Mouse (Mus musculus) hindbrain, embryonic 12.5 days (tissue): Measurements from ENCODE around the gene Rbfox3. TPM values are rescaled to one million over a fixed set of nuclear protein-coding genes. Genes with fewer than 3 reads are reported as not detected.

Experiments
- ATAC-seq: fragments of 200-750 bp; cut with Nextera tagmentation; 2 replicates; pipeline ENCODE4 v1.8.0; 2017; ENCODE audit warnings: moderate TSS enrichment; ENCODE audit not compliant: low FRiP score
- H3K27ac ChIP-seq: fragments of 300-500 bp; sonication (generic); 2 replicates; pipeline ENCODE4 v1.5.1; 2016; ENCODE audit warnings: mild to moderate bottlenecking
- H3K27me3 ChIP-seq: fragments of 300-500 bp; sonication (generic); 2 replicates; pipeline ENCODE4 v1.6.1; 2016; ENCODE audit warnings: mild to moderate bottlenecking
- H3K36me3 ChIP-seq: fragments of 300-500 bp; sonication (generic); 2 replicates; pipeline ENCODE4 v1.6.1; 2016; ENCODE audit warnings: mild to moderate bottlenecking
- H3K4me1 ChIP-seq: fragments of 300-500 bp; sonication (generic); 2 replicates; pipeline ENCODE4 v1.6.1; 2016
- H3K4me2 ChIP-seq: fragments of 300-500 bp; sonication (generic); replicated peaks from 2 replicates; pipeline ENCODE4 v1.6.1; 2016; ENCODE audit warnings: mild to moderate bottlenecking
- H3K4me3 ChIP-seq: fragments of 300-500 bp; sonication (generic); 2 replicates; pipeline ENCODE4 v1.5.1; 2016; ENCODE audit warnings: mild to moderate bottlenecking
- H3K9ac ChIP-seq: fragments of 300-500 bp; sonication (generic); 2 replicates; pipeline ENCODE4 v1.6.1; 2016; ENCODE audit warnings: mild to moderate bottlenecking, moderate library complexity
- H3K9me3 ChIP-seq: fragments of 300-500 bp; sonication (generic); replicated peaks from 2 replicates; pipeline ENCODE4 v1.6.1; 2016; ENCODE audit warnings: mild to moderate bottlenecking
- WGBS: fragments of 180-500 bp; shearing (Covaris S2); methylation state at CpG from one replicate; pipeline ENCODE4 v1.1.7; 2016; 5-methylcytosine and 5-hydroxymethylcytosine counted together
- polyA plus RNA-seq: library from polyadenylated mRNA; unstranded; fragments of >200 nt; fragmentation: Nextera tagmentation; extraction: Ambion mirVana; gene quantifications from 2 replicates; pipeline ENCODE4 v1.2.1, GENCODE M21; 2016

The Rbfox3 gene
- polyA plus RNA-seq, 1 experiment from 2014 or later, result 26.5 TPM

DNA sequence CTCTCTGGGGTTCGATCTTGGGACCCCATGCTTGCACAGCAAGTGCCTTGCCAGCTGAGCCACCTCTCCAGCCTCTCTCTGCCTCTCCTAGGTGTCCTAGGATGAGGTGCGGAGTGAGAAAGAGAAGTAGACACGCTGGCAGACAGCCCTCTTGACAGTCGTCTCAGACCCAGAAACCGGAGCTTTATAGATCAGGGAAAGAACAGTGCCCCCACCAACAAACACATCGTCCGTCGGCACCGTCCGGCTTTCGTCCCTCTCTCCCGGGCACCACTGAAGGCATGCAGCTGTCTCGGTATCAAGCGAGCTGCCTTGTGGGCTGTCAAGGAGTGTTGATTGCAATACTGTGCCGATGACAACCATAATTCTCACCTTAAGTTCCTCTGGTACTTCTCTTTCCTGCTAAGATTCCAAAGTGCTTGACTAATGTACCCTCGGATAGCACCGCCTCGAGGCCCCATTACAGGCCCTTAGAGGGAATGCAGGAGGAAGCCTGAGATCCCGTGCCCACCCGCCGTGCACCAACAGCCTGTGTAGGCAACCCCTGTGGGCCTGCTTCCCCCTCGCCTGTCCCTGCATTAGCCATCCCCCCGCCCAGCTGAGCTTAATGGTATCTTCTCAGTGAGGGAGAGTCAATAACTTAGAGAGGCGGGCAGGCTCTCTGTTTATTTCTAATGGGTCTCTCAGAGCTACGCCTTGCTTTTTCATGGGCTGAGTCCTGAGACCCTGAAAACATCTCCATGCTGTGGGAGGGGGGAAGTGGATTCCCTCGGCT, 11.4 kb downstream of the Rbfox3 start:
- 0 out of 2 replicates have a peak, but pooled peaks have one; percentile 29 for ATAC-seq
- Histone ChIP-seq H3K9me3 (no peaks in the 10 kb centered on the region), H3K27me3 (0 out of 2 replicates have a peak, but pooled peaks cover 4% of the 10 kb centered on the region), H3K9ac (no peak overlapping the region), H3K4me1 (peaks cover 51% of the 10 kb centered on the region), H3K27ac (peak overlapping the region; percentile 44), H3K4me2 (no peak overlapping the region), H3K36me3 (no peaks in the 10 kb centered on the region), H3K4me3 (no peak overlapping the region)
- WGBS, result 58% methylated on average over 26 of the region's 26 CpGs

DNA sequence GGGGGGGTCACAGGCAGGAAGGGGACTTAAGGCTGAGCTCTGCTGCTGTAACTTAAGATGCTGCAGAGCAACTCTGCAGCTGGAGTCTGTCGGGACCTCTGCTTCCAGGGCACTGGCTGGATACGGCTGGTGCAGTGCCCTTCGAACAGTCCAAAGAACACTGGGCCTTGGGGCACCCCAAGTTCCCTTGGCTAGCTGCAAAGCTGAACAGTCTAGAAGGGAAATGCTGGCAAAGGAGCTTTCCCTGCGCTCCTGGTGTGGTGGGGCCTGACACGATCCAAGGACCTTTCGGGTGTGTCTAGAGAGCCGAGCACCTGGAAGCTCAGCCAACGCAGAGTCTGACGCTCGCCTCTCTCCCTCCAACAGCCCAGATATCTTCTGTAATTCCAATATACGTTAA, 12.8 kb downstream of the Rbfox3 start:
- no peaks in the 10 kb centered on the region for H3K36me3 ChIP-seq
- H3K9me3 ChIP-seq, result no peaks in the 10 kb centered on the region
- H3K9ac ChIP-seq, result no peak overlapping the region
- peaks cover 48% of the 10 kb centered on the region for H3K4me1 ChIP-seq
- no peak overlapping the region for H3K4me3 ChIP-seq
- no peak overlapping the region for H3K4me2 ChIP-seq
- WGBS, result 73% methylated on average over 11 of the region's 11 CpGs
- H3K27me3 ChIP-seq, result 0 out of 2 replicates have a peak, but pooled peaks cover 4% of the 10 kb centered on the region
- no peak overlapping the region; the same call in 1 of the 2 replicates for H3K27ac ChIP-seq
- ATAC-seq, result no peak

DNA sequence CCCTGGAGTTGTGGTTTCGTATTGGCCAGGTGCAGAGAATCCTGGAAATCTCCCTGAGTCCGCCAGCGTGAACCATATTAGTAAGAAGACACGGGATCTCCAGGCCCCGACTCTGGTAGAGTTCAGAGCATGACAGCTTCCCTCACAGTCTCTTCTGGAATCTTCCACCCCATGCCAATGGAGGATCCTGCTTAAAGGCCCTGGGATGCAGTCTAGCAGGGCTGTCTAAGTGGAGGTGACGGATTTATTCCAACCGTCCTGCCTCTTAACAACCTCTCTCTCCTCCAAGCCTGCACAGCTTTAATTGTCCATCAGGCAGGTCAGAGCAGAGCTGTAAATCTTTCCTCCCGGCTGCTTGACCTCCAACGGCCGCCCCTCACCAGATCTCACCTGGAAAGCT, 13.2 kb downstream of the Rbfox3 start:
- no peak overlapping the region for H3K9ac ChIP-seq

DNA sequence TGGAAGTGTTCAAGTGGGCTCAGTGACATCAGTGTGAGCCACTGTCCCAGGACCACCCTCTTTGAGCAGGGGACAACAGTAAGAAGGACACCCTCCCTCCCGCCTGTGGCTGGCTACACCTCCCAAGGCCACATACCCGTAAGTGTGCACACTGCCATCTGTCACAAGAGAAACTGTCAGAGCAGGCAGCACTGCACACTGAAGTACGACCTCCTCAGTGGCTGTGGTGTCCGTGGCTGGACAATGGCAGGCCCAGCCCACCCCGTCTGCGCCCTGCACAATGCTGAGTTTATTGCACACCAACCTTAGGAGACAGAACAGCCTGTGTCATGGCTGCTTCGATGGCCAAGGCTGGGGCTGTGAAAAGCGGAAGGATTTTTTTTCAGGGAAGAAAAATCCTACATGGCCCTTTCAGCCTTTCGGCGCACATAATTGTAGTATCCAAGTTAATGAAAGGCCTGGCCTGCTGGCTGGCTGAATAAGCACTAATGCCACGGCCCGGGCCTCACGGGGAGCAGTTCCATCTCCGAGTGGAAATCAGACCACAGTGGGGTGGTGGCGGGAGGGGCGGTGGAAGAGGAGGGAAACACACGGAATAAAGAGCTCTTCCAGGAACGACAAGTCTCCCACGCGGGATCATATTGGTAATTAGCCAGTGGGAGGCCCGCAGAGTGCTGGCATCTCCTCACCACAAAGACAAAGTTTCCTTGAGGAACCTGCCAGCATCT, 14.1 kb downstream of the Rbfox3 start:
- WGBS, result 39% methylated on average over 21 of the region's 21 CpGs
- Histone ChIP-seq H3K36me3 (no peaks in the 10 kb centered on the region), H3K27ac (peak overlapping the region; percentile 75), H3K27me3 (0 out of 2 replicates have a peak, but pooled peaks cover 4% of the 10 kb centered on the region), H3K4me1 (peaks cover 48% of the 10 kb centered on the region), H3K9me3 (no peaks in the 10 kb centered on the region), H3K4me3 (no peak overlapping the region), H3K9ac (0 out of 2 replicates have a peak overlapping the region, but pooled peaks have one; percentile 2), H3K4me2 (no peak overlapping the region)
- ATAC-seq, result peak; percentile 50; the same call in 1 of the 2 replicates

More for the DNA sequence above, 13.2 kb downstream of the Rbfox3 start:
- no peaks in the 10 kb centered on the region for H3K9me3 ChIP-seq
- WGBS, result 59% methylated on average over 10 of the region's 10 CpGs
- no peak overlapping the region for H3K4me2 ChIP-seq
- peak overlapping the region; percentile 75 for H3K27ac ChIP-seq
- no peak overlapping the region for H3K4me3 ChIP-seq
- peaks cover 48% of the 10 kb centered on the region for H3K4me1 ChIP-seq
- H3K36me3 ChIP-seq, result no peaks in the 10 kb centered on the region
- no peak for ATAC-seq
- H3K27me3 ChIP-seq, result 0 out of 2 replicates have a peak, but pooled peaks cover 4% of the 10 kb centered on the region

DNA sequence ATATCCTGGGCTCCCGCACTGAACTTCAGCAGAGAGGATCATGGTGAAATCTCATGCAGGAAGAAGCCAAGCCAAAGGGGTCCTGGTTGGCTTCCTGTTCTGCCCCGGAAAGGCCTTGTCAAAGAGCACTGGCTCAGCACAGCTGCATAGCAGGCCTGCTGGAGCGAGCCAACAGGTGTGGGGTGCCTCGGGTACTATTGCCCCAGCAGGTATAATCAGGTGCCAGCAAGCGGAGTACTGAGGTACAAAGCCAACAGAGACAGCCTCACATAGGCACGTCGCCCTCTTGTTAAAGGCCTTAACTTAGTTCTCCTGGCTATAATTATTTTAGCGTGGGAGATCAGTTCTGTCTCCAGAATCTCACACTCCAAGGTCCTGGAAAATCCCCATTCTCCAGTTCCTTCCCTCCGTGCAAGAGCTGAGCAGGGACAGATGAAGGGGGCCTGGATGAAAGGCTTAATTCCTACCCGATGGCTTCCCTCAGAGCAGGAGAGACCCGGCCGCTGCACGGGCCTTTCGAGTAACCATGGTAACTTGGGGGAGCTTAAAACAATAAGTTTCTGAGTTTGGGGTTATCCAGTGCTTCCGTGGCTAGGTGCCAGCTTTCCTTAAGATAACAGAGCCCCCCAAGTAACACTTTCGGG, 15.2 kb downstream of the Rbfox3 start:
- Histone ChIP-seq H3K9me3 (no peaks in the 10 kb centered on the region), H3K36me3 (no peaks in the 10 kb centered on the region), H3K4me3 (no peak overlapping the region), H3K9ac (no peak overlapping the region), H3K4me2 (no peak overlapping the region), H3K27me3 (0 out of 2 replicates have a peak, but pooled peaks cover 4% of the 10 kb centered on the region), H3K27ac (no peak overlapping the region), H3K4me1 (peaks cover 46% of the 10 kb centered on the region)
- no peak for ATAC-seq
- 49% methylated on average over 16 of the region's 16 CpGs for WGBS

DNA sequence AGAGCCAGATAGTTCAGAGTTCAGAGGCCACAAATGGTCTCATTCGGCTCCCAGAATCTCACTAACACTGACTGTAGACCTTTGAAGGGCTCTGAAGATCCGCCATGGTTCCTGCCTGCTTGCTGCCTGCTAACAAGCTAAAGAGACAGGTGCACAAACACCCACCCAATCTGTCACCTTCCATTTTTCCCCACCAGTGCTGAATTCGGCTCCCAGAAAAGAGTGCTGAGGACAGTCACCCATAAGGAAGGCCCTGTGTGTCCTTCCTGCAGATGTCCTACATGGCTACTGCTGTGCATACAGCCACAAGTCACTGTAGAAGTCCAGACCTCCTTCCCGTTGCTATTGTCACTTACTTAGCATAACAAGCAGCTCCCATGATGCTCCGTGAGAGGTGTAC, 16.6 kb downstream of the Rbfox3 start:
- no peak for ATAC-seq
- Histone ChIP-seq H3K9me3 (no peaks in the 10 kb centered on the region), H3K4me2 (no peak overlapping the region), H3K27me3 (0 out of 2 replicates have a peak, but pooled peaks cover 4% of the 10 kb centered on the region), H3K4me1 (peaks cover 43% of the 10 kb centered on the region), H3K9ac (no peak overlapping the region), H3K4me3 (no peak overlapping the region), H3K27ac (no peak overlapping the region), H3K36me3 (no peaks in the 10 kb centered on the region)
- 73% methylated on average over 5 of the region's 5 CpGs for WGBS

GRCm38 (mm10) chr11:118894196-118894595, 17.2 kb downstream of the Rbfox3 start:
- Histone ChIP-seq H3K4me1 (peaks cover 43% of the 10 kb centered on the region), H3K36me3 (no peaks in the 10 kb centered on the region), H3K9me3 (no peaks in the 10 kb centered on the region), H3K4me3 (no peak overlapping the region), H3K4me2 (no peak overlapping the region), H3K27ac (no peak overlapping the region), H3K9ac (no peak overlapping the region), H3K27me3 (0 out of 2 replicates have a peak, but pooled peaks cover 4% of the 10 kb centered on the region)
- 83% methylated on average over 4 of the region's 4 CpGs for WGBS
- no peak for ATAC-seq

DNA sequence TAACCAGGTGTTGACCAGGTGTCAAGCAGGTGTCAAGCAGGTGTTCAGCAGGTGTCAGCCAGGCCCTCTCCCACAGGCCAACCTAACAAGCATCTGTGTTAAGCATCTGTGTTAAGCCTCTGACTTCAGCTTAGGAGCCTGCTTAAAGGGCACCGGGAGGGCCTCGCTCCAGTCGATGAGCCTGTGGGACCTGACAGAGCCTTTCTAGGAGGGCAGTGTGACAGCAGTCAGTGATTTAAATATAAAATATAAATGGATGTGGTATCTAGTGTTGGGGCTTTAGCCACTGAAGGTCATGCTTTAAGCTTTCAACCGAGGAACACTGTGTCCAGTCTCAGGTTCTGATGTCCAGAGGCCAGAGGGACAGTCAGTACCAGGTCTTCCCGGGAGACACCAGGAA, 18.5 kb downstream of the Rbfox3 start:
- no peak for ATAC-seq
- WGBS, result 92% methylated on average over 5 of the region's 5 CpGs

DNA sequence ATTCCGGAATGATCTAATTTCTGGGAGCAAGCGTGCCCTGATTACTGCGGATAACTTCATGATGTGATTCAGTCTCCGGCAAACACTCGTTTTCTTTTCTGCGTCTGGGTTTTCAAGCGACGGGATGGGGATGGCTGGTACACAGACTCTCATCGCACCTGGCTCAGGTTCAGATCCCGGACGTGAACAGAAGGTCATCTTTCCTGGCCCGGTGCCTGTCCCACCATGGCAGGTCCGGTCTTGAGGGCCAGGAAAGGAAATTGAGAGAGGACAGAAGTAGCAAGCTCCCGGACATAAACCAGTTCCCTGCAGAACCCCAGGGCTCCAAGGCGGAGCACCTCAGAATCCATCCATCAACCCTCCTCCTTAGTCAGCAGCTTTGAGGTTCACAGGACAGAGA, 19.9 kb downstream of the Rbfox3 start:
- Histone ChIP-seq H3K27ac (peak overlapping the region; percentile 70), H3K4me1 (peaks cover 18% of the 10 kb centered on the region), H3K9ac (no peak overlapping the region), H3K9me3 (no peaks in the 10 kb centered on the region), H3K4me2 (no peak overlapping the region), H3K27me3 (no peaks in the 10 kb centered on the region), H3K36me3 (no peaks in the 10 kb centered on the region), H3K4me3 (no peak overlapping the region)
- no peak for ATAC-seq
- 83% methylated on average over 15 of the region's 15 CpGs for WGBS

More for the DNA sequence above, 18.5 kb downstream of the Rbfox3 start:
- H3K27me3 ChIP-seq, result no peaks in the 10 kb centered on the region
- H3K4me2 ChIP-seq, result no peak overlapping the region
- H3K4me3 ChIP-seq, result no peak overlapping the region
- no peaks in the 10 kb centered on the region for H3K9me3 ChIP-seq
- H3K4me1 ChIP-seq, result peaks cover 31% of the 10 kb centered on the region
- H3K9ac ChIP-seq, result no peak overlapping the region
- H3K27ac ChIP-seq, result no peak overlapping the region
- no peaks in the 10 kb centered on the region for H3K36me3 ChIP-seq

DNA sequence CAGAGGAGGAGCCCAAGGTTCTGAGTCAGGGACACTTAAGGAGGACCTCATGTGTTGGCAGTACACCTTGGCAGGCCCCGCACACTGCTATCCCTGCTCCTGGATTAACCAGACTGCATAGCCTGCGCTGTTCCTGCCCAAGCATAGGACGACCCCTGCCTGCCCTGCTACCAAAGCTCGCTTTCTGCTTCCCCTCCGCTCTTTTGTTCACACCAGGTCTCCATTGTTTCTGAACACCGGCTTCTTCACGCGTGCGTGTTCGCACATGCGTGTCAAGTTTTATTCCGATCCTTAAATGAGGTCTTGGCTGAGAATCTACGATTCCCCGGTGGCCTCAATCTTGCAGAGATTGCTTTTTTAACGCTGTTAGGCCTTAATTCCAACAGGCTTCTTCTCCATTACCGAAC, 20.4 kb downstream of the Rbfox3 start:
- H3K27ac ChIP-seq, result peak overlapping the region; percentile 70
- no peak overlapping the region for H3K4me2 ChIP-seq

GRCm38 (mm10) chr11:118890474-118890873, 20.9 kb downstream of the Rbfox3 start:
- no peak overlapping the region for H3K9ac ChIP-seq
- no peaks in the 10 kb centered on the region for H3K36me3 ChIP-seq
- H3K27me3 ChIP-seq, result no peaks in the 10 kb centered on the region
- no peaks in the 10 kb centered on the region for H3K9me3 ChIP-seq
- peaks cover 11% of the 10 kb centered on the region for H3K4me1 ChIP-seq
- no peak overlapping the region for H3K4me2 ChIP-seq
- 65% methylated on average over 5 of the region's 5 CpGs for WGBS
- no peak overlapping the region for H3K4me3 ChIP-seq
- ATAC-seq, result peak; percentile 17; the same call in 1 of the 2 replicates
- peak overlapping the region; percentile 70 for H3K27ac ChIP-seq

More for the DNA sequence above, 20.4 kb downstream of the Rbfox3 start:
- ATAC-seq, result peak; percentile 52; the same call in 1 of the 2 replicates
- no peaks in the 10 kb centered on the region for H3K27me3 ChIP-seq
- H3K4me1 ChIP-seq, result peaks cover 12% of the 10 kb centered on the region
- WGBS, result 48% methylated on average over 16 of the region's 16 CpGs
- no peaks in the 10 kb centered on the region for H3K9me3 ChIP-seq
- H3K4me3 ChIP-seq, result no peak overlapping the region
- no peak overlapping the region for H3K9ac ChIP-seq
- no peaks in the 10 kb centered on the region for H3K36me3 ChIP-seq

- no peaks in the 10 kb centered on the region for H3K27me3 ChIP-seq
- ATAC-seq, result no peak
- H3K4me1 ChIP-seq, result peaks cover 11% of the 10 kb centered on the region
- H3K27ac ChIP-seq, result no peak overlapping the region
- no peak overlapping the region for H3K4me3 ChIP-seq
- 82% methylated on average over 4 of the region's 4 CpGs for WGBS
- no peaks in the 10 kb centered on the region for H3K36me3 ChIP-seq
- no peaks in the 10 kb centered on the region for H3K9me3 ChIP-seq
- H3K9ac ChIP-seq, result no peak overlapping the region
- no peak overlapping the region for H3K4me2 ChIP-seq
Observed at GRCm38 (mm10) chr11:118889500-118889899, 21.9 kb downstream of the Rbfox3 start.
